Mouse (Mus musculus) layer of hippocampus, adult 9-10 months (tissue): ENCODE data around the gene Akap11.
"Not testable (repeated sequence)": the region's sequence is repeated elsewhere in the genome, so short reads cannot be mapped to it uniquely, and the experiment has no call there.

Experiments
- DNase-seq: peaks from one replicate; pipeline ENCODE4 v3.0.0; 2022; ENCODE audit warnings: low spot score

Gene Akap11

DNA sequence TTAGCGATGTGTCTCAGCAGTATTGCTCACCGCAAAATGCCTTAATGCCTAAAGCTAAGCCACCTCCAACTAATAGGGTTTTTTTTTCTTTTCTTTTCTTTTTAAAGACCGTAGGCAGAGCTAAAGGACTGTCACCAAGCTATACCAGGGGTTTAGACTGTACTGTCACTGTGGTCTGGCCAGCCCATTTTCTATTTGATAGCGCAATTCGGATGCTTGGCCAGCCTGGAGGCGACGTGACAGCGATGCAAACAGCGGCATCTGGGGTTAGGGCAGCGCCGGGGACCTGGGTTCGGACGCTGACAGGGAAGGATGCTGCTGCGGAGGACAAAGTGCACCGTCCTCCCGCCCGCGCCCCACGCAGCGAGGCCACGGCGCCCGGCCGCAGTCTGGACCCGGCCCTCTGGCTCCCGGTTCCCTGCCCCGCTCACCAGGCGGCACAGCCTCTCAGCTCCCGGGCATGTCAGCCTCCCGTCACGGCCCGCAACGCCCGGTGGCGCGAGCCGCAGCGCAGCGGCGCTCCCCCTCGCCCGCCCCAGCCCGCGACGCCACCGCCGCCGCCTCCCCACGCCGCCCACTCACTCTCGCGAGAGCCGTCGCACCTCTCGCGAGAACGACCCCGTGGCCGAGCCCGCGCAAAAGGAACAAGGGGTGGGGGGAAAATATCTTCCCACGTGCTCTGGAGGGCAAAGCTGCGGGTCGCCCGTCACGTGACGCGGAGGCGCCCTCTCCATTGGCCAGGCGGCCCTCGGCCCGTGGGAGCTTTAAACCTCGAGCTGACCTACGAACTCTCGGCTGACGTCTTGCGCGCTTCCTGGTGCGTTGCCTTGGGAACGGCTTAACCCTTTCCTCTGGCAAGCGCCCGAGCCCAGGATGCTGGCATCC is at the start of gene Akap11:
Akap11 (minus strand) TSS at position 528 of the 885 bp plus-strand sequence.
- DNase-seq, result peak; percentile 83

GRCm38 (mm10) chr14:78584222-78584621 is 47.6 kb upstream of the Akap11 start:
- DNase-seq, result no peak

GRCm38 (mm10) chr14:78583168-78583567 is 46.6 kb upstream of the Akap11 start:
- no peak for DNase-seq

DNA sequence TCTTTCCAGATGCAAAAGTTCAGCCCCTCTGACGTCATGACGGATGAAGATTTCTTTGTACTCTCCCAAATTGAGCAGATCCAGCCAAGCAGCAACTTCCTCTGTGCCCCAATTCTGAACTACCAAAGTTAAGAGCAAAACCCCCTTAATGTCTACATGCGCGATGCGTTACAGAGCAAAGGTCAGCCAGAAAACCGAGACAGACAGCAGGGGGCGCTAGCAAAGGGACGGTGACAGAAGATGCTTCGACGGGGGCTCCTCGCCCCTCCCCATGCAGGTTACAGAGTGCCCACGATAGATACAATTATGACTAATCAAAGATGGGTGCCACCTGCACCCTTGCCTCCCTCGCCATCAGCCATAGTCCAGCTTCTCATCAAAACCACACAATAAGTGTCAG is 39.3 kb upstream of the Akap11 start:
- no peak for DNase-seq

- no peak for DNase-seq
Observed at GRCm38 (mm10) chr14:78568410-78568809, 31.8 kb upstream of the Akap11 start.

- DNase-seq, result no peak
Observed at GRCm38 (mm10) chr14:78566431-78566830, 29.8 kb upstream of the Akap11 start.

DNA sequence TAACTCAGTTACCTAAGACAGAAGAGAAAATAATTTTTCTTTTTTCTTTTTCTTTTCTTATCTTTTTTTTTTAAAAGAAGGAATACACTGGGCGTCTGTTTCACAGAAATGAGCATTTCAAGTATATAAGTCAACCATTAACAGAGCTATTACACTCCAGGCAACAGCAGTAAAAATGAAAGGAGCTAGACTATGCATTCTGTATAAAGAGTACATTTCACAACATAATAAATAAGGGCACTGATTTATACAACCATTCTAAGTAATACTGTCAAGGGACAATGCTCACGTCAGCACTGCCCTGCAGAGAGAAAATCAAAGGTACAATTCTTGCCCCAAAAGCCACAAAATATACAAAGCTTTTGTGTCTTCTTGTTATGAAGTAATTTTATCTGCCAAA is 27.7 kb upstream of the Akap11 start:
- DNase-seq, result no peak

DNA sequence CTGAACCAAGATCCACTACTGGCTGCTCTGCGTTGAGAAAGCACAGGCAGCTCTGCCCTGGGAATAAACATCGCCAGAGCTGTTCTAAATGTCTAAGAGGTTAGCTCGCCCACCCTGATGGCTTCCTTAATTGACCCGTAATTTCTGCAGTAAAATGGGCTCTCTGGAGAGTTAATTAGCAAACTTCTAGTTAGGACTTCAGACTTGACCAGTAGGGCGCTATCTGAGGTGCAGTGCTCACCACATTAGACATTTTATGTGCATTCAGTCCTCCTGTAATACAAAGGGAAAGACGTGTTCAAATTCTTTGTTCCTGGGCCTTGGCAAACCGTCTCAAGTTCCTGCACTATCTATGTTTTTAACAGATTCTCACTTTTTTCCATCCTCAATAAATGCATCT is 26.6 kb upstream of the Akap11 start:
- DNase-seq, result no peak

GRCm38 (mm10) chr14:78562121-78562520 is 25.5 kb upstream of the Akap11 start:
- no peak for DNase-seq

GRCm38 (mm10) chr14:78559042-78559441 is 22.4 kb upstream of the Akap11 start:
- no peak for DNase-seq

- DNase-seq, result not testable (repeated sequence)
Observed at GRCm38 (mm10) chr14:78554830-78555229, 18.2 kb upstream of the Akap11 start.

DNA sequence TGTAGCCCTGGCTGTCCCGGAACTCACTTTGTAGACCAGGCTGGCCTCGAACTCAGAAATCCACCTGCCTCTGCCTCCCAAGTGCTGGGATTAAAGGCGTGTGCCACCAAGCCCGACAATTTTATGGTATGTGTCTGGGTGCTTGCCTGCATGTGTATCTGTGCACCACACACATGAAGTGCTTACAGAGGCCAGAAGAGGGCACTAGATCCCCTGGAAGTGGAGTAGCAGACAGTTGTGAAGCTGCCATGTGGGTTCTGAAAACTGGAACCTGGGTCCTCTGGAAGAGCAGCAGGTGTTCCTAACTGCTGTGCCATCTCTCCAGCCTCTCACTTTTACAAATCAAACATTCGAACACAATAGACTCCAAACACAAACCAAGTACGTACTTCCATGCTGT is 17.1 kb upstream of the Akap11 start:
- no peak for DNase-seq

DNA sequence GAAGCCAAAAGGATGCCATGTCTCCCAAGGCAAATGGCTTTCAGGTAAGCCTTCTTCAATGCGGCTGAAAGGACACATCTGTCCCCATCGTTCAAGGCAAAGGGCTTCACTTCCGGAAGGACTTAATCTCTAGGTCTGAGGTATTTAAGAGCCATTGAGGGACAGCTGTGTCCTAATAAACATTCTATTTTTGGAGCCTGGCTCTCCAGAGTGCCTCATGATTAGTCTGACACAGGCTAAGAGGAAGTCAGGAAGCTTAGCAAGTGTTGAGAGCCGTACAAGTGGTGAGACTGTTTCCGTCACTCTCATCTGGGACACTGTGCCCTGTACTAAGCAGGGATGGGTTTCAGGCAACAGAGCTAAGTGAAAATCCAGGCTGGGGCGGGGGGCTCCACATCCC is 12.2 kb upstream of the Akap11 start:
- no peak for DNase-seq

GRCm38 (mm10) chr14:78541319-78541718 is 4.7 kb upstream of the Akap11 start:
- DNase-seq, result no peak

GRCm38 (mm10) chr14:78539821-78540220 is 3.2 kb upstream of the Akap11 start:
- DNase-seq, result no peak

DNA sequence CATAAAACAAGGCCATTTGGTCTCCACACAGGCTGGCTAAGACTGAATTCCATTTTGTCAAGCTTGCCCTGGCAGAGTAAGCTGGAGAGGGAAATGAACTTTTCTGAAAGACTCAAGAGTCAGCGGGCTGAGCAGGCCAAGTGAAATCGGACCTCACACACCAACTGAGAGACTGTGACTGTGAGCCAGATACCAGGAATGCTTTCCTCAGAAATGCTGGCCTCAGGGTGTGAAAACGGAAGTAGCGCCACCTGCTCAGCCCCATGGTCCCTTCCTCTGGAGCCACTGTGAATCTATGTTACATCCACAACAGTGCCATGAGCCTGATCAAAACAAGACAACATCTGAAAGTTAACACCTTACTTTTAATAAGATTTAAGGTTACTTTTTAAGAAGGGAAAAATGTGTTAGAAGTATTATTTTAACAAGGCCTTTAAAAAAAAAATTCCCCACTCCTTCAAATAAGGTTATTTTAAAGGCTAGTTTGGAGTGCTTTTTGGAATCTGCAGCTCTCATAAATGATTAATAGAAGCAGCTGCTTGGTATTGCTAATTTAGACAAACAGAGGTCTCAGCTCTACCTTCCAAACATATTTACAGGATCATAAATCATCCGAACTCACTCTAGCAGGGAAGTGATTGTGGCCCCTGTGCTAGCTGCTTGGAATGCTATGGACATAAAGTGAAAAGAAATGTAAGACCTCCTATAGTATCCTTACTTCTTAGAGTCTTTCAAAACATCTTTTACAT is 2.1 kb upstream of the Akap11 start:
- DNase-seq, result no peak

- DNase-seq, result peak; percentile 32
Observed at GRCm38 (mm10) chr14:78537551-78537950, 943 bp upstream of the Akap11 start.

DNA sequence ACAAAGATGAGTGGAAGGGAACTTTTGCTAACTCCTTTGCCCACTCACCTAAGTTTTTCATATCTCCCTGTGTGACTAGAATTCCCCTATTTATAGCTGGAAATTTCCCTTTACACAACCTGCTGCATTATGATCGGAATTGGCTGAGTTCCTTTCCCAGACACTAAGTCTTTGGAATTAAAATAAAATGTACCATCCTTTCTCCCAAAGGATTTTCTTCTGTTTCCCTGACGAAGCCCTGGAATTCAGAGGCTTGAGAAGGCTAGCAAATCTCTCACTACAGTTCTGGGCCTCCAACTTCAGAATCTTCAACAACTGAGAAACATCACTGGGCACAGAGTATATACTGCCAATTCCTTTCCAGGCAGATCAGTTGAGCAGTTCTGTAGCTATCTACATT is 1.2 kb downstream of the Akap11 start:
- DNase-seq, result no peak

GRCm38 (mm10) chr14:78534651-78535050 is 2.0 kb downstream of the Akap11 start:
- no peak for DNase-seq

DNA sequence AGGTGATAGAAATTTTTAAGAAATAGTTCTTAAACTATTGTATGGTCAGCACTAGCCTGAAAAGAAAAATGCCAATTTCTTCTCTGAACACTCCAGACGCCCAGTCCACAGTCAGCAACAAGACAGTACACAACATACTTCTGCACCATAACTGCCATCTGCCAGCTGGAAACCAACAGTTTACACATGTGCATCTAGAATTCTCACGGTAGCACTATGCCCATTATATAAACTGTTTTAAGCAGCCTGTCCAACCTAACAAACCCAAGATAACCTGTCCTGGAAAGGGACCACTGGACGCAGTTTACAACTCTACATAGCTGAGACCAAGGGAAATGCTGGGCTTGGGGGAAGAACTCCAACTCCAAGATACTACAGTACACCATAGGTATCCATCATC is 2.9 kb downstream of the Akap11 start:
- DNase-seq, result no peak

DNA sequence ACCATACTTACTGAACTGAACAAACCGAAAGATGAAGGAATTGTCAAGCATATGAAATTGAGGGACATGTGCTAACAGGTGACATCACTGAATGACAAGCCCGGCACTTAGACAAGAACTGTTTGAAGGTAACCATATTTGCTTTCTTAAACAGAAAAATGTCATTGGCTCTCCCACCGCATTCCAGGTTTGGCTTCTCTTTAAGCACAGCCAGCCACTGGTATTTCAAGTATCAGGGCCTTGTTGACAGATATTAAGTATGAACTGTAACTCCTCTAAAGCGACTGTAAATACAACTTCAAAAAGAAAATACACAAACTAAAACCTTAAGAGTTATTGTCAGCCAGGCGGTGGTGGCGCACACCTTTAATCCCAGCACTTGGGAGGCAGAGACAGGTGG is 4.3 kb downstream of the Akap11 start:
- no peak for DNase-seq

DNA sequence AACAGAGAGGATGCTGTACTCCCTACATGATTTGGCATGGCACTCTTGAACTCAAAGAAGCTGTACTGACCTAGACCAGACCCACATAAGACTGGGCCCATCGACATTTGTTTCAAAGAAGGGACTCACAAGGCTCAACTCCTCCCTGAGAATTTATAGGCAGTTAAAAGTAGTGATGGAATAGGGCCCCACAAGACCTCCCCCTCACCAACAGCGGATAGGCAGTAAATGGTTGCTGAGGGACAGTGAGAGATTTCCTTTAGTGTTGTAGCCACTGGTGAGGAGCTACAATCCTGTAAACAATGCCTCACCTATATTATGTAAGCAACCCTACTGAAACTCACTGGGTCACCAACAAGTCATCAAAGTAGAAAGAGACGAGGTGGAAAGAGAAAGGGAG is 6.4 kb downstream of the Akap11 start:
- no peak for DNase-seq
